Mouse (Mus musculus) limb, embryonic 14.5 days (tissue): Measurements from ENCODE around the gene Rap1b. TPM values are rescaled to one million over a fixed set of nuclear protein-coding genes. Genes with fewer than 3 reads are reported as not detected.

Experiments
- ATAC-seq: fragments of 200-750 bp; cut with Nextera tagmentation; 2 replicates; pipeline ENCODE4 v1.8.0; 2017; ENCODE audit warnings: low read depth, moderate number of reproducible peaks, moderate TSS enrichment; ENCODE audit not compliant: low FRiP score
- DNase-seq: peaks from one replicate; pipeline ENCODE4 v3.0.0-alpha.2; 2015; ENCODE audit warnings: low spot score
- H3K27ac ChIP-seq: fragments of 300-500 bp; sonication (generic); replicated peaks from 2 replicates; pipeline ENCODE4 v1.5.1; 2014; ENCODE audit warnings: low read depth, mild to moderate bottlenecking, low read length, moderate library complexity, mixed read lengths
- H3K27me3 ChIP-seq: fragments of 300-500 bp; sonication (generic); 2 replicates; pipeline ENCODE4 v1.6.1; 2014; ENCODE audit warnings: low read length, mixed read lengths; ENCODE audit not compliant: control insufficient read depth, insufficient read depth
- H3K36me3 ChIP-seq: fragments of 300-500 bp; sonication (generic); 2 replicates; pipeline ENCODE4 v1.6.1; 2014; ENCODE audit warnings: mild to moderate bottlenecking, low read length, moderate library complexity, mixed read lengths; ENCODE audit not compliant: control insufficient read depth, insufficient read depth
- H3K4me1 ChIP-seq: fragments of 300-500 bp; sonication (generic); 2 replicates; pipeline ENCODE4 v1.6.1; 2014; ENCODE audit warnings: antibody characterized with exemption, low read length, mixed read lengths; ENCODE audit not compliant: control insufficient read depth, insufficient read depth
- H3K4me2 ChIP-seq: fragments of 300-500 bp; sonication (generic); replicated peaks from 2 replicates; pipeline ENCODE4 v1.6.1; 2014; ENCODE audit warnings: low read depth, mild to moderate bottlenecking, low read length, moderate library complexity; ENCODE audit not compliant: severe bottlenecking
- H3K4me3 ChIP-seq: fragments of 300-500 bp; sonication (generic); replicated peaks from 2 replicates; pipeline ENCODE4 v1.5.1; 2014; ENCODE audit warnings: low read length
- H3K9ac ChIP-seq: fragments of 300-500 bp; sonication (generic); 2 replicates; pipeline ENCODE4 v1.6.1; 2014; ENCODE audit warnings: mild to moderate bottlenecking, low read depth, low read length, moderate library complexity; ENCODE audit not compliant: severe bottlenecking
- H3K9me3 ChIP-seq: fragments of 300-500 bp; sonication (generic); 2 replicates; pipeline ENCODE4 v1.6.1; 2016; ENCODE audit warnings: low read length; ENCODE audit not compliant: control insufficient read depth
- POLR2A ChIP-seq: fragments of 200-500 bp; IDR thresholded peaks from 2 replicates; pipeline ENCODE4 v1.8.0; 2012; ENCODE audit warnings: inconsistent platforms, mild to moderate bottlenecking, moderate library complexity, borderline replicate concordance; ENCODE audit not compliant: insufficient read depth, insufficient read length; ENCODE audit errors: extremely low read depth
- WGBS: fragments of 180-500 bp; shearing (Covaris S2); extraction: QIAGEN DNeasy Blood & Tissue Kit; methylation state at CpG from one replicate; pipeline ENCODE4 v1.1.7; 2014; 5-methylcytosine and 5-hydroxymethylcytosine counted together
- polyA plus RNA-seq, 2 experiments: library from polyadenylated mRNA; depleted of rRNA in 1 of 2; stranded (reverse) in 1 of 2; unstranded in 1 of 2; fragments of >200 nt; fragmentation: Nextera tagmentation in 1 of 2; extraction: Ambion mirVana in 1 of 2; gene quantifications; 2 replicates each; pipeline versions ENCODE4 v1.2.1 to v1.2.3; 2012 to 2014

Rap1b gene
- polyA plus RNA-seq, 2 experiments, result 94.9 to 190 TPM

GRCm38 (mm10) chr10:117888822-117889221 lies 43.0 kb upstream of the Rap1b start:
- no peak for TF ChIP-seq POLR2A
- Histone ChIP-seq H3K27me3 (no peaks in the 10 kb centered on the region), H3K4me1 (no peaks in the 10 kb centered on the region), H3K27ac (no peak overlapping the region), H3K36me3 (no peaks in the 10 kb centered on the region), H3K9ac (no peak overlapping the region), H3K4me2 (peak overlapping the region; percentile 23; the same call in 1 of the 2 replicates), H3K4me3 (no peak overlapping the region), H3K9me3 (no peaks in the 10 kb centered on the region)
- WGBS, result 44% methylated on average over 15 of the region's 15 CpGs
- ATAC-seq (no peak), DNase-seq (no peak)

- Histone ChIP-seq H3K36me3 (no peaks in the 10 kb centered on the region), H3K4me3 (no peak overlapping the region), H3K27ac (no peak overlapping the region), H3K9me3 (no peaks in the 10 kb centered on the region), H3K27me3 (no peaks in the 10 kb centered on the region), H3K4me1 (no peaks in the 10 kb centered on the region), H3K4me2 (no peak overlapping the region), H3K9ac (no peak overlapping the region)
- ATAC-seq (no peak), DNase-seq (no peak)
- TF ChIP-seq POLR2A, result no peak
- WGBS, result 65% methylated on average over 4 of the region's 4 CpGs
Observed at GRCm38 (mm10) chr10:117885358-117885757, 39.5 kb upstream of the Rap1b start.

- no peak overlapping the region for H3K9ac ChIP-seq
- no peak overlapping the region for H3K4me3 ChIP-seq
- TF ChIP-seq POLR2A, result no peak
- H3K27ac ChIP-seq, result no peak overlapping the region
- DNase-seq (no peak), ATAC-seq (no peak)
- H3K36me3 ChIP-seq, result no peaks in the 10 kb centered on the region
- H3K4me2 ChIP-seq, result no peak overlapping the region
- H3K9me3 ChIP-seq, result no peaks in the 10 kb centered on the region
- 82% methylated on average over 5 of the region's 5 CpGs for WGBS
- no peaks in the 10 kb centered on the region for H3K4me1 ChIP-seq
- no peaks in the 10 kb centered on the region for H3K27me3 ChIP-seq
Observed at GRCm38 (mm10) chr10:117884760-117885159, 38.9 kb upstream of the Rap1b start.

- H3K9me3 ChIP-seq, result no peaks in the 10 kb centered on the region
- no peak overlapping the region for H3K9ac ChIP-seq
- no peak for DNase-seq
- H3K4me3 ChIP-seq, result no peak overlapping the region
- no peak for ATAC-seq
- TF ChIP-seq POLR2A, result no peak
- 89% methylated on average over 8 of the region's 8 CpGs for WGBS
- H3K4me1 ChIP-seq, result no peaks in the 10 kb centered on the region
- no peaks in the 10 kb centered on the region for H3K27me3 ChIP-seq
- H3K4me2 ChIP-seq, result no peak overlapping the region
- no peak overlapping the region for H3K27ac ChIP-seq
- no peaks in the 10 kb centered on the region for H3K36me3 ChIP-seq
Observed at GRCm38 (mm10) chr10:117883438-117883837, 37.6 kb upstream of the Rap1b start.

- no peak for DNase-seq
- H3K4me3 ChIP-seq, result no peak overlapping the region
- TF ChIP-seq POLR2A, result no peak
- no peaks in the 10 kb centered on the region for H3K27me3 ChIP-seq
- no peak overlapping the region for H3K9ac ChIP-seq
- no peaks in the 10 kb centered on the region for H3K36me3 ChIP-seq
- no peak overlapping the region for H3K4me2 ChIP-seq
- no peak overlapping the region for H3K27ac ChIP-seq
- no peaks in the 10 kb centered on the region for H3K9me3 ChIP-seq
- peaks cover 5% of the 10 kb centered on the region; the same call in 1 of the 2 replicates for H3K4me1 ChIP-seq
- ATAC-seq, result no peak
- WGBS, result 77% methylated on average over 9 of the region's 9 CpGs
Observed at GRCm38 (mm10) chr10:117878628-117879027, 32.8 kb upstream of the Rap1b start.

GRCm38 (mm10) chr10:117876801-117877200 lies 31.0 kb upstream of the Rap1b start:
- Histone ChIP-seq H3K4me3 (no peak overlapping the region), H3K4me2 (no peak overlapping the region), H3K27ac (no peak overlapping the region), H3K27me3 (no peaks in the 10 kb centered on the region), H3K9me3 (no peaks in the 10 kb centered on the region), H3K9ac (no peak overlapping the region), H3K36me3 (no peaks in the 10 kb centered on the region), H3K4me1 (peaks cover 8% of the 10 kb centered on the region; the same call in 1 of the 2 replicates)
- DNase-seq (no peak), ATAC-seq (no peak)
- 78% methylated on average over 8 of the region's 8 CpGs for WGBS
- no peak for TF ChIP-seq POLR2A
